Mouse (Mus musculus) brown adipose tissue, adult 24 weeks (tissue): ENCODE data around the gene Arfgef3. TPM values are rescaled to one million over a fixed set of nuclear protein-coding genes. Genes with fewer than 3 reads are reported as not detected.

ENCODE experiments used
- H3K27ac ChIP-seq: fragments of 200-500 bp; replicated peaks from 2 replicates; pipeline ENCODE4 v1.5.1; 2012; ENCODE audit warnings: low read depth, mild to moderate bottlenecking, low read length
- H3K4me1 ChIP-seq: fragments of 200-500 bp; 2 replicates; pipeline ENCODE4 v1.6.1; 2012; ENCODE audit warnings: low read length, mixed read lengths; ENCODE audit not compliant: control insufficient read depth, insufficient read depth, insufficient read length
- H3K4me3 ChIP-seq: fragments of 200-500 bp; 2 replicates; pipeline ENCODE4 v1.5.1; 2012; ENCODE audit warnings: low read depth, mild to moderate bottlenecking, low read length, moderate library complexity; ENCODE audit not compliant: insufficient read depth
- polyA plus RNA-seq: library from polyadenylated mRNA; stranded (reverse); fragments of >200 nt; gene quantifications from 2 replicates; pipeline ENCODE4 v1.2.4, GENCODE M21; 2012; ENCODE audit not compliant: missing spikeins, insufficient read depth, insufficient read length

Arfgef3 gene
- polyA plus RNA-seq, 1 experiment, result not detected

- no peak overlapping the region for H3K27ac ChIP-seq
- no peaks in the 10 kb centered on the region for H3K4me1 ChIP-seq
- no peak overlapping the region for H3K4me3 ChIP-seq
Measured at GRCm38 (mm10) chr10:18704393-18705120, 39.2 kb downstream of the Arfgef3 start.

GRCm38 (mm10) chr10:18701517-18701916, 42.2 kb downstream of the Arfgef3 start:
- no peak overlapping the region for H3K4me3 ChIP-seq

GRCm38 (mm10) chr10:18700117-18700516, 43.6 kb downstream of the Arfgef3 start:
- Histone ChIP-seq H3K4me1 (no peaks in the 10 kb centered on the region), H3K4me3 (no peak overlapping the region), H3K27ac (no peak overlapping the region)

More at GRCm38 (mm10) chr10:18701517-18701916, 42.2 kb downstream of the Arfgef3 start:
- no peaks in the 10 kb centered on the region for H3K4me1 ChIP-seq
- H3K27ac ChIP-seq, result no peak overlapping the region

- no peak overlapping the region for H3K27ac ChIP-seq
Measured at GRCm38 (mm10) chr10:18699151-18699550, 44.6 kb downstream of the Arfgef3 start.

GRCm38 (mm10) chr10:18696461-18696860, 47.3 kb downstream of the Arfgef3 start:
- H3K27ac ChIP-seq, result no peak overlapping the region
- H3K4me1 ChIP-seq, result no peaks in the 10 kb centered on the region
- H3K4me3 ChIP-seq, result no peak overlapping the region

More at GRCm38 (mm10) chr10:18699151-18699550, 44.6 kb downstream of the Arfgef3 start:
- no peaks in the 10 kb centered on the region for H3K4me1 ChIP-seq
- H3K4me3 ChIP-seq, result no peak overlapping the region

GRCm38 (mm10) chr10:18688234-18688633, 55.5 kb downstream of the Arfgef3 start:
- no peaks in the 10 kb centered on the region for H3K4me1 ChIP-seq
- H3K27ac ChIP-seq, result no peak overlapping the region
- no peak overlapping the region for H3K4me3 ChIP-seq

GRCm38 (mm10) chr10:18681385-18681954, 62.3 kb downstream of the Arfgef3 start:
- Histone ChIP-seq H3K4me1 (no peaks in the 10 kb centered on the region), H3K4me3 (no peak overlapping the region), H3K27ac (no peak overlapping the region)

- Histone ChIP-seq H3K4me3 (no peak overlapping the region), H3K27ac (no peak overlapping the region), H3K4me1 (no peaks in the 10 kb centered on the region)
Measured at GRCm38 (mm10) chr10:18680661-18681384, 62.9 kb downstream of the Arfgef3 start.

GRCm38 (mm10) chr10:18678836-18679235, 64.9 kb downstream of the Arfgef3 start:
- no peaks in the 10 kb centered on the region for H3K4me1 ChIP-seq
- no peak overlapping the region for H3K27ac ChIP-seq
- H3K4me3 ChIP-seq, result no peak overlapping the region

GRCm38 (mm10) chr10:18664794-18665193, 79.0 kb downstream of the Arfgef3 start:
- H3K4me1 ChIP-seq, result no peaks in the 10 kb centered on the region
- H3K27ac ChIP-seq, result no peak overlapping the region
- no peak overlapping the region for H3K4me3 ChIP-seq

GRCm38 (mm10) chr10:18664016-18664415, 79.7 kb downstream of the Arfgef3 start:
- Histone ChIP-seq H3K4me1 (no peaks in the 10 kb centered on the region), H3K27ac (no peak overlapping the region), H3K4me3 (no peak overlapping the region)

GRCm38 (mm10) chr10:18661606-18662220, 82.0 kb downstream of the Arfgef3 start:
- Histone ChIP-seq H3K4me1 (no peaks in the 10 kb centered on the region), H3K27ac (no peak overlapping the region), H3K4me3 (no peak overlapping the region)

GRCm38 (mm10) chr10:18660998-18661397, 82.8 kb downstream of the Arfgef3 start:
- Histone ChIP-seq H3K4me1 (no peaks in the 10 kb centered on the region), H3K27ac (no peak overlapping the region), H3K4me3 (no peak overlapping the region)

GRCm38 (mm10) chr10:18657588-18657987, 86.2 kb downstream of the Arfgef3 start:
- H3K4me1 ChIP-seq, result no peaks in the 10 kb centered on the region
- no peak overlapping the region for H3K4me3 ChIP-seq
- H3K27ac ChIP-seq, result no peak overlapping the region

GRCm38 (mm10) chr10:18647069-18647468, 96.7 kb downstream of the Arfgef3 start:
- no peak overlapping the region for H3K4me3 ChIP-seq
- no peaks in the 10 kb centered on the region for H3K4me1 ChIP-seq
- no peak overlapping the region for H3K27ac ChIP-seq
